In the genomic region with DNA sequence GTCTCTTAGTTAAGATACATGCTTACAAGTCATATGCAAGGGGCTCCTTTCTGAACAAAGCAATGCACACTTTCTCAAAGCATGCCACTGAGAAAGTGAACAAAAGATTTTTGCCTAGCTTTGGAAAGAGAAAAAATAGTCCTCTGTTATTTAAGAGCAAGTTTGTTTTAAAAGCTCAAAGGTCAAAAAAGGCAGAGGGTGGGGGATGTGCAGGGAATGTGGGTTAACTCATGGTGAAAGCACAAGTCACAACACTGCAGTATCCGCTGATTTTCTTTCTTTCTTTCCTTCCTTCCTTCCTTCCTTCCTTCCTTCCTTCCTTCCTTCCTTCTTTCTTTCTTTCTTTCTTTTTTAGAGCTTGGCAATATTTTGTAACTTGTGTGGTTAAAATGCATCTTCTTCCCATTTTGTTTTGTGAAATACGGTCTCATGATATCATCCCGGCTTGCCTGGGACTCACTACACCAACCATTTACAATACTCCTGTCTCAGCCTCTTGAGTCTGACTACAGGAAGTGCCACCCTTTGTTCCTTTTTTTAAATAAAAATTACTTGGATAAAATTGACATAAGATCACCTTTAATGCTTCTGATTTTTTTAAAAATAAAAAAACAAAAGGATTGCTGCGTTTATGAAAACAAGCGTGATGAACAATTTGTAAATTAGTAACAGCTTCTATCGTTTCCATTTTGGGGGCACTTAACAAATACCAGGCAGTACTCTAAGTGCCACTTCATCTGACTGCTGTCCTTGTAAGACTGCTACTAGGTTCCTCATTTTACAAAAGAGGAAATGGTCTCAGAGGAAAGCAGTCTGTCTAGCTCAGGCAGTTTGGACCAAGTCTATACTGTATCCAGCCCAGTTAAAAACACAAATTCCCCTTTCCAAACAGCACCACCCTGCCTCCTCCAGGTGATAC, we compare ENCODE assay signal across 1 mouse cellular context.
A peak's percentile ranks its signal among the peaks of the same experiment; 100 is the strongest.
TF ChIP-seq lines count a peak whose summit lies in the region.

No protein-coding gene starts in this region.

TF ChIP-seq in CH12.LX, 34 proteins besides CTCF, POLR2A, EP300 and RAD21 (continued from another document):
- TF ChIP-seq MAZ (IDR thresholded peaks at IDR 0.05; ENCODE audit: low read depth, low read length): 0 out of 2 replicates have a peak, but pooled peaks have one; percentile 24
